Mouse (Mus musculus): ENCODE data around the gene Kif2c. TPM values are rescaled to one million over a fixed set of nuclear protein-coding genes. Genes with fewer than 3 reads are reported as not detected.

Kif2c gene
- polyA plus RNA-seq, 1 experiment, result 0.16 TPM

- 30% methylated on average over 4 of the region's 4 CpGs for WGBS
- Histone ChIP-seq H3K27ac (ENCODE audit: insufficient read depth, low read length) (no peak overlapping the region), H3K4me3 (replicated peaks; ENCODE audit: insufficient read depth, low read depth, low read length) (no peak overlapping the region), H3K27me3 (ENCODE audit: control insufficient read depth, insufficient read depth, low read length) (no peaks in the 10 kb centered on the region), H3K4me1 (ENCODE audit: control insufficient read depth, insufficient read depth, low read length) (no peaks in the 10 kb centered on the region)
- TF ChIP-seq POLR2A (IDR thresholded peaks at IDR 0.05; ENCODE audit: borderline replicate concordance, insufficient read depth, low read length), result no peak
- TF ChIP-seq CTCF (IDR thresholded peaks at IDR 0.05; ENCODE audit: borderline replicate concordance, insufficient read depth, low read depth, low read length), result no peak
- no peak for DNase-seq
Observed at GRCm38 (mm10) chr4:117140613-117141012, 41.8 kb downstream of the Kif2c start.

DNA sequence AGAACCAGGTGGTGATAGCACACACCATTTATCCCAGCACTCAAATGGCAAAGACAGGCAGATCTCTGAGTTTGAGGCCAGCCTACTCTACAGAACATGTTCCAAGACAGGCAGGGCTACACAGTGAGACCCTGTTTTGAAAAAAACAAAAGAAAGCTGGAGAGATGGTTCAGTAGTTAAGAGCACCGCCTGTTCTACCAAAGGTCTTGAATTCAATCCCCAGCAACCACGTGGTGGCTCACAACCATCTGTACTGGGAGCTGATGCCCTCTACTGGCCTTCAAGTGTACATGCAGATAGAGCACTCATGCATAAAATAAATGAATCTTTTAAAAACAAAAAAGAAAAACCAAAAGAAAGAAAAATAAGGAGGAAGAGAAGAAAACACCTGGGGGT, 43.2 kb downstream of the Kif2c start:
- peak; percentile 71; the same call in 1 of the 2 replicates for TF ChIP-seq CTCF (IDR thresholded peaks at IDR 0.05; ENCODE audit: borderline replicate concordance, insufficient read depth, low read depth, low read length)
- TF ChIP-seq POLR2A (IDR thresholded peaks at IDR 0.05; ENCODE audit: borderline replicate concordance, insufficient read depth, low read length), result no peak
- H3K4me3 ChIP-seq (replicated peaks; ENCODE audit: insufficient read depth, low read depth, low read length), result no peak overlapping the region
- WGBS, result 0% methylated on average over 2 of the region's 2 CpGs
- H3K4me1 ChIP-seq (ENCODE audit: control insufficient read depth, insufficient read depth, low read length), result no peaks in the 10 kb centered on the region; the same call in 1 of the 2 replicates
- H3K27me3 ChIP-seq (ENCODE audit: control insufficient read depth, insufficient read depth, low read length), result no peaks in the 10 kb centered on the region
- H3K27ac ChIP-seq (ENCODE audit: insufficient read depth, low read length), result no peak overlapping the region
- peak; percentile 36 to 55 for DNase-seq

DNA sequence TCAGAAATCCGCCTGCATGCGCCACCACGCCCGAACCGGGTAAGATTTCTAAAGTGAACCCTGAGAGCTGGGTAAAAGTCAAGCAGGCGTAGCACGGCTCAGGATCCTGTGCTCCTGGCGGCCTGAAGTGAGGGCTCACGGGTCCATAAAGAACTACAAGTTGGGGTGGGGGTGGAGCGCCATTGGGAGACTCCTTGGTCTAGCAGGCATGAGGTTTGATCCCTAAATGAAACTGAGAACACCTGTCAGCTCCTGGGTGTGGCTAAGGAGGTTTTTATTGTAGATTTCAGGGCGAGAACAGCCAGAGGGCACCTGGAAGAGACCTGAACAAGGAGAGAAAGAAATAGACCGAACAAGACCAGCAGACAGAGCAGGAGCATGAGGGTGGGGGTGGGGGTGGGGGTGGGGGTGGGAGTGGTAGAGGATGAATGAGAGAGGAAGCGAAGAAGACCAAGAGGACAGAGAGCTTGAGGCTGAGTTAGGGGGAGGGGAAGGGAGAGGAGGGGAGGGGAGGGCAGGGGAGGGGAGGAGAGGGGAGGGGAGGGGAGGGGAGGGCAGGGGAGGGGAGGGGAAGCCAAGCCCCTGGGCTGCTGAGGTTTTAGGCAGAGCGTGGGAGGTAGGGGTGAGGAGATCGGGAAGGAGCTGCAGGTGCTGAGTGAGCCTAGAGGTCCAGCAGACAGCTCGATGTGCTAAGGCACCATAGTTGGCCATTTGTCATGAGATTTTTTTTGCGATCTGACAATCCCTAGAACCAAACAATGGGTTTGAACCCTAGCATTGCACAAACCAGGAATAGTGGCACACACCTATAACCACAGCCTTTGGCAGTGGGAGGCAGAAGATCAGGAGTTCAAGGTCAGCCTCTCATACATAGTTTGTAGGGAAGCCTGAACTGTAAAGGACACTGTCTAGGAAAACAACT, 43.9 kb downstream of the Kif2c start:
- DNase-seq, result no peak
- H3K4me1 ChIP-seq (ENCODE audit: control insufficient read depth, insufficient read depth, low read length), result no peaks in the 10 kb centered on the region; the same call in 1 of the 2 replicates
- 74% methylated on average over 16 of the region's 17 CpGs for WGBS
- H3K27me3 ChIP-seq (ENCODE audit: control insufficient read depth, insufficient read depth, low read length), result no peaks in the 10 kb centered on the region
- no peak overlapping the region for H3K27ac ChIP-seq (ENCODE audit: insufficient read depth, low read length)
- no peak overlapping the region for H3K4me3 ChIP-seq (replicated peaks; ENCODE audit: insufficient read depth, low read depth, low read length)
- TF ChIP-seq CTCF (IDR thresholded peaks at IDR 0.05; ENCODE audit: borderline replicate concordance, insufficient read depth, low read depth, low read length) (no peak), POLR2A (IDR thresholded peaks at IDR 0.05; ENCODE audit: borderline replicate concordance, insufficient read depth, low read length) (no peak)

GRCm38 (mm10) chr4:117136034-117136433, 46.4 kb downstream of the Kif2c start:
- WGBS, result 38% methylated on average over 8 of the region's 8 CpGs
- no peak for DNase-seq
- no peak for TF ChIP-seq POLR2A (IDR thresholded peaks at IDR 0.05; ENCODE audit: borderline replicate concordance, insufficient read depth, low read length)
- TF ChIP-seq CTCF (IDR thresholded peaks at IDR 0.05; ENCODE audit: borderline replicate concordance, insufficient read depth, low read depth, low read length), result no peak
- H3K27me3 ChIP-seq (ENCODE audit: control insufficient read depth, insufficient read depth, low read length), result no peaks in the 10 kb centered on the region
- H3K4me3 ChIP-seq (replicated peaks; ENCODE audit: insufficient read depth, low read depth, low read length), result no peak overlapping the region
- no peaks in the 10 kb centered on the region; the same call in 1 of the 2 replicates for H3K4me1 ChIP-seq (ENCODE audit: control insufficient read depth, insufficient read depth, low read length)
- no peak overlapping the region for H3K27ac ChIP-seq (ENCODE audit: insufficient read depth, low read length)

- no peak overlapping the region for H3K4me3 ChIP-seq (replicated peaks; ENCODE audit: insufficient read depth, low read depth, low read length)
- WGBS, result 35% methylated on average over 2 of the region's 2 CpGs
- TF ChIP-seq POLR2A (IDR thresholded peaks at IDR 0.05; ENCODE audit: borderline replicate concordance, insufficient read depth, low read length) (no peak), CTCF (IDR thresholded peaks at IDR 0.05; ENCODE audit: borderline replicate concordance, insufficient read depth, low read depth, low read length) (no peak)
- H3K4me1 ChIP-seq (ENCODE audit: control insufficient read depth, insufficient read depth, low read length), result no peaks in the 10 kb centered on the region; the same call in 1 of the 2 replicates
- no peaks in the 10 kb centered on the region for H3K27me3 ChIP-seq (ENCODE audit: control insufficient read depth, insufficient read depth, low read length)
- peak in 1 of 2 experiments; percentile 25 for DNase-seq
- H3K27ac ChIP-seq (ENCODE audit: insufficient read depth, low read length), result 0 out of 2 replicates have a peak overlapping the region, but pooled peaks have one; percentile 17
Observed at GRCm38 (mm10) chr4:117134601-117134995, 47.8 kb downstream of the Kif2c start.

DNA sequence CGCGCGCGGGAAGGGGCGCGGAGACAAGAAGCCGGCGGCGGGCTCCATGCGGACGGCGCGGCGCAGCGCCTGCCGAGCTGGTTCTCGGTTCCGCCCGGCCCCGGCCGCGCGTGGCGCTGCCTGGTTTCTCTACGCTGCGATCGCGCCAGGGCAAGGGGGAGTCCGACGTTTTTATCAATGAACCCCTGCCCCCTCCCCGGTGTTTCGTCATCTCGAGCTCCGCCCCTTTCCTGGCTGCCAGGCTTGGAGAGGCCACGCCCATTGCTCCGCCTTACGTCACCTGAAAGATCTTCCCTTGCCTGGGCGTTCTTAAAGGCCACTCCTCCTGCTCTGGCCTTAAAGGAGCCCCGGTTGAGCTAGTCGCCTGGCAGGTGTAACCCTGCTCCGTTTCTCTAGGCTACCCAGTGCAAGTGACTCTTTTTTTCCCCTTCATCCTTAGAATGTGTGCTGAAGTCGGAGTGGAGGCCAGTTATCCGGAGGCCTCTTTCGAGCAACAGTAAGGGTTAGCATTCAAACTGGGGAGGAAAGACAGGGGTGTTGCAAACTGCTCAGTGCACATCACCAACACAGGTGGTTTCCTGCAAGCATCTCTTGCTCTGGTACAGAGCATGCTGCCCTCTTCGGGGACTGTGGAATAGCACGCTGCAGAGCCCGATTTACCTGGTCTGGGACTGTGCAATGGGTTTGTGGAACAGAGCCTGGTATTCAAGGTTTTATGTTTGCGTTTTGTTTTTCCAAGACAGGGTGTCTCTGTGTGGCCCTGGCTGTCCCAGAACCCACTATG, 48.4 kb downstream of the Kif2c start, which contains the start of gene Plk3:
Gene Plk3, minus strand, starts transcription at position 147 of the 784 bp plus-strand sequence.
- H3K27ac ChIP-seq (ENCODE audit: insufficient read depth, low read length), result peak within 1 kb of the TSS; percentile 17
- no peaks in the 10 kb centered on the region for H3K27me3 ChIP-seq (ENCODE audit: control insufficient read depth, insufficient read depth, low read length)
- WGBS, result 2% methylated on average over 31 of the region's 48 CpGs
- no peak for TF ChIP-seq CTCF (IDR thresholded peaks at IDR 0.05; ENCODE audit: borderline replicate concordance, insufficient read depth, low read depth, low read length)
- peak; percentile 66; the same call in 1 of the 2 replicates for TF ChIP-seq POLR2A (IDR thresholded peaks at IDR 0.05; ENCODE audit: borderline replicate concordance, insufficient read depth, low read length)
- peak; percentile 97 to 99 for DNase-seq
- no peaks in the 10 kb centered on the region; the same call in 1 of the 2 replicates for H3K4me1 ChIP-seq (ENCODE audit: control insufficient read depth, insufficient read depth, low read length)
- H3K4me3 ChIP-seq (replicated peaks; ENCODE audit: insufficient read depth, low read depth, low read length), result peak within 1 kb of the TSS; percentile 67

DNA sequence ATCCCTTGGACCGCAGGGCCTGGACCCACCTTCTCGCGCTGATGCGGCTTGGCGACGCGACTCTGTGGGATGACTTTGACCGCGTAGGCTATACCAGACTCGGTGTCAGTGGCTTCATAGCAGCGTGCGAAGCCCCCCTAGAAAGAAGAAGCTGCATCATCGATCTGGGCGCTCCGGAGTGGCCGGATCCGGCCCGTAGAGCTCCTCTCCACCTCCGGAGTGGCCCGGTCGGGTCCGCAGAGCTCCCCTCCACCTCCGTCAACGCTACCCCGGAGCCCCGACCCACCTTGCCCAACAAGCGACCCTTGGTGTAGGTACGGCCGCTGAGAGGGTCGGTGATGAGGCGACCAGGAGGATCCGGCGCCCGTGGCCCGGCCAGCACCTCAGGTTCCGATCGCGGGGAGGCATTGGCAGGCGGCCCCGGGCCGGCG, 49.1 kb downstream of the Kif2c start:
- no peak for DNase-seq
- Histone ChIP-seq H3K27ac (ENCODE audit: insufficient read depth, low read length) (no peak overlapping the region), H3K4me3 (replicated peaks; ENCODE audit: insufficient read depth, low read depth, low read length) (peak overlapping the region; percentile 65), H3K27me3 (ENCODE audit: control insufficient read depth, insufficient read depth, low read length) (no peaks in the 10 kb centered on the region), H3K4me1 (ENCODE audit: control insufficient read depth, insufficient read depth, low read length) (no peaks in the 10 kb centered on the region; the same call in 1 of the 2 replicates)
- TF ChIP-seq CTCF (IDR thresholded peaks at IDR 0.05; ENCODE audit: borderline replicate concordance, insufficient read depth, low read depth, low read length) (no peak), POLR2A (IDR thresholded peaks at IDR 0.05; ENCODE audit: borderline replicate concordance, insufficient read depth, low read length) (no peak)
- under 1% methylated on average over 42 of the region's 42 CpGs for WGBS

Data from cerebellum, adult 2 months (tissue).